Mouse (Mus musculus) hindbrain, embryonic 11.5 days (tissue): ENCODE measurements around the gene Dhx8. TPM values are rescaled to one million over a fixed set of nuclear protein-coding genes. Genes with fewer than 3 reads are reported as not detected.
A peak's percentile ranks its signal among the peaks of the same experiment; 100 is the strongest.

Source experiments
- ATAC-seq: fragments of 200-750 bp; cut with Nextera tagmentation; 2 replicates; pipeline ENCODE4 v1.8.0; 2017; ENCODE audit warnings: mild to moderate bottlenecking, moderate TSS enrichment, moderate library complexity; ENCODE audit not compliant: low FRiP score
- DNase-seq: peaks from one replicate; pipeline ENCODE4 v3.0.0-alpha.2; 2015; ENCODE audit warnings: low spot score
- H3K27ac ChIP-seq: fragments of 300-500 bp; sonication (generic); 2 replicates; pipeline ENCODE4 v1.5.1; 2014; ENCODE audit warnings: mild to moderate bottlenecking, low read depth, low read length
- H3K27me3 ChIP-seq: fragments of 300-500 bp; sonication (generic); 2 replicates; pipeline ENCODE4 v1.6.1; 2014; ENCODE audit warnings: mild to moderate bottlenecking, low read length, moderate library complexity, mixed read lengths; ENCODE audit not compliant: control insufficient read depth, insufficient read depth
- H3K36me3 ChIP-seq: fragments of 300-500 bp; sonication (generic); 2 replicates; pipeline ENCODE4 v1.6.1; 2014; ENCODE audit warnings: mild to moderate bottlenecking, low read length, moderate library complexity, mixed read lengths; ENCODE audit not compliant: control insufficient read depth, insufficient read depth
- H3K4me1 ChIP-seq: fragments of 300-500 bp; sonication (generic); replicated peaks from 2 replicates; pipeline ENCODE4 v1.6.1; 2014; ENCODE audit warnings: low read length, mixed read lengths; ENCODE audit not compliant: control insufficient read depth, insufficient read depth
- H3K4me2 ChIP-seq: fragments of 300-500 bp; sonication (generic); replicated peaks from 2 replicates; pipeline ENCODE4 v1.6.1; 2014; ENCODE audit warnings: mild to moderate bottlenecking, low read depth, low read length
- H3K4me3 ChIP-seq: fragments of 300-500 bp; sonication (generic); 2 replicates; pipeline ENCODE4 v1.5.1; 2014; ENCODE audit warnings: low read depth, low read length
- H3K9ac ChIP-seq: fragments of 300-500 bp; sonication (generic); 2 replicates; pipeline ENCODE4 v1.6.1; 2014; ENCODE audit warnings: low read depth, low read length
- H3K9me3 ChIP-seq: fragments of 300-500 bp; sonication (generic); 2 replicates; pipeline ENCODE4 v1.6.1; 2016; ENCODE audit warnings: low read length; ENCODE audit not compliant: control insufficient read depth
- WGBS: fragments of 180-500 bp; shearing (Covaris S2); extraction: QIAGEN DNeasy Blood & Tissue Kit; methylation state at CpG from one replicate; pipeline ENCODE4 v1.1.7; 2014; 5-methylcytosine and 5-hydroxymethylcytosine counted together
- polyA plus RNA-seq: library from polyadenylated mRNA; unstranded; fragments of >200 nt; fragmentation: Nextera tagmentation; extraction: Ambion mirVana; gene quantifications from 2 replicates; pipeline ENCODE4 v1.2.1, GENCODE M21; 2014

The Dhx8 gene
- polyA plus RNA-seq, 1 experiment from 2014 or later = 37.0 TPM

DNA sequence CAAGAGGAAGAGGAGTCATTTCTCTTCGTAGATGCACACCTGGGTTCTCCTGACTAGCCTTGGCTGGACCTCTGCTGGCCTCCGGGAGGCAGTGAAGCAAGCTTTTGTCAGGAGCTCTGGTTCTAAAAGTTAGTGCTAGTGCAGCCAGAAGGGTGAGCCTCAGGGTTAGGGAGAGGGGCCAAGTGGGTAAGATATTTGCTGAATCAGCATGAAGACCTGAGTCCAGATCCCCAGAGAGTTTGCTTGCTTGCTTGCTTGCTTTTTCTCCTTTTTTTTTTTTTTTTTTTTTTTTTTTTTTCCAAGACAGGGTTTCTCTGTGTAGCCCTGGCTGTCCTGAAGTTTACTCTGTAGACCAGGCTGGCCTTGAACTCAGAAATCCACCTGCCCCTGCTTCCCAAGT, 64.6 kb downstream of the Dhx8 start:
- H3K9me3 ChIP-seq = no peaks in the 10 kb centered on the region
- H3K36me3 ChIP-seq = no peaks in the 10 kb centered on the region
- DNase-seq = no peak
- H3K27me3 ChIP-seq = no peaks in the 10 kb centered on the region
- no peak for ATAC-seq
- no peak overlapping the region for H3K9ac ChIP-seq
- H3K4me3 ChIP-seq = no peak overlapping the region
- no peak overlapping the region for H3K4me2 ChIP-seq
- no peaks in the 10 kb centered on the region for H3K4me1 ChIP-seq
- H3K27ac ChIP-seq = no peak overlapping the region
- 73% methylated on average over 2 of the region's 2 CpGs for WGBS

GRCm38 (mm10) chr11:101798083-101798482, 65.4 kb downstream of the Dhx8 start:
- no peak for DNase-seq
- H3K4me3 ChIP-seq = no peak overlapping the region
- no peak for ATAC-seq
- H3K9ac ChIP-seq = no peak overlapping the region
- H3K4me1 ChIP-seq = no peaks in the 10 kb centered on the region
- H3K27me3 ChIP-seq = no peaks in the 10 kb centered on the region
- WGBS = 43% methylated on average over 8 of the region's 8 CpGs
- no peaks in the 10 kb centered on the region for H3K36me3 ChIP-seq
- H3K9me3 ChIP-seq = no peaks in the 10 kb centered on the region
- H3K27ac ChIP-seq = no peak overlapping the region
- H3K4me2 ChIP-seq = no peak overlapping the region

- H3K4me2 ChIP-seq = no peak overlapping the region
- no peaks in the 10 kb centered on the region for H3K27me3 ChIP-seq
- no peak for ATAC-seq
- no peak overlapping the region for H3K27ac ChIP-seq
- WGBS = 12% methylated on average over 5 of the region's 5 CpGs
- no peak overlapping the region for H3K4me3 ChIP-seq
- no peak for DNase-seq
- no peaks in the 10 kb centered on the region for H3K36me3 ChIP-seq
- no peaks in the 10 kb centered on the region for H3K9me3 ChIP-seq
- no peak overlapping the region for H3K9ac ChIP-seq
- H3K4me1 ChIP-seq = no peaks in the 10 kb centered on the region
Observed at GRCm38 (mm10) chr11:101801386-101801785, 68.7 kb downstream of the Dhx8 start.

GRCm38 (mm10) chr11:101805113-101805704, 72.5 kb downstream of the Dhx8 start:
- H3K36me3 ChIP-seq = no peaks in the 10 kb centered on the region
- no peaks in the 10 kb centered on the region for H3K27me3 ChIP-seq
- no peak overlapping the region for H3K4me3 ChIP-seq
- H3K4me1 ChIP-seq = no peaks in the 10 kb centered on the region
- ATAC-seq = no peak
- no peak overlapping the region for H3K4me2 ChIP-seq
- no peaks in the 10 kb centered on the region for H3K9me3 ChIP-seq
- no peak overlapping the region for H3K27ac ChIP-seq
- WGBS = 88% methylated on average over 8 of the region's 8 CpGs
- no peak for DNase-seq
- no peak overlapping the region for H3K9ac ChIP-seq

DNA sequence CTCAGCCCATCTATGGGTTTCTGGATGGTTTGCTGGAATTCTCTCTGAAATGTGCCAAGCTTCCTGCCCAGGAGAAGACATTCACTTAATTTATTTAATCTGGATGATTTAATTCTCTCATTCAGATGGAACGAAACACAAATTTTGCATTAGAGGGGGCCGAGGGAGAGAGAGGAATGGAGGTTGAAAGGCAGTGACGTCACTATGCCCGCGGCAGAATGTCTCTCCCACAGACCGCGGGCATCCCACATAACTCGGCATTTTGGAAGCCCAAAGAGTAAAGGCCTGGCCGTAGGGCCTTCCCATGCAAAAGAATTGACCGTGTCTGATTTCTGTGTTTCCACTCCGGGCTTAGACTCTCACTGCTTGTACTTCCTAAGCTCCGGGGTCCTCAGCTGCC, 74.0 kb downstream of the Dhx8 start:
- Histone ChIP-seq H3K4me1 (no peaks in the 10 kb centered on the region), H3K9me3 (no peaks in the 10 kb centered on the region), H3K36me3 (no peaks in the 10 kb centered on the region), H3K27me3 (no peaks in the 10 kb centered on the region), H3K27ac (no peak overlapping the region), H3K4me3 (no peak overlapping the region), H3K9ac (no peak overlapping the region), H3K4me2 (no peak overlapping the region)
- ATAC-seq (no peak), DNase-seq (no peak)
- whole genome bisulfite sequencing = 64% methylated on average over 12 of the region's 12 CpGs

GRCm38 (mm10) chr11:101807266-101807665, 74.5 kb downstream of the Dhx8 start:
- Histone ChIP-seq H3K27me3 (no peaks in the 10 kb centered on the region), H3K9ac (no peak overlapping the region), H3K27ac (no peak overlapping the region), H3K36me3 (no peaks in the 10 kb centered on the region), H3K4me2 (no peak overlapping the region), H3K4me3 (no peak overlapping the region), H3K9me3 (no peaks in the 10 kb centered on the region), H3K4me1 (no peaks in the 10 kb centered on the region)
- WGBS = 90% methylated on average over 10 of the region's 10 CpGs
- DNase-seq (no peak), ATAC-seq (no peak)

DNA sequence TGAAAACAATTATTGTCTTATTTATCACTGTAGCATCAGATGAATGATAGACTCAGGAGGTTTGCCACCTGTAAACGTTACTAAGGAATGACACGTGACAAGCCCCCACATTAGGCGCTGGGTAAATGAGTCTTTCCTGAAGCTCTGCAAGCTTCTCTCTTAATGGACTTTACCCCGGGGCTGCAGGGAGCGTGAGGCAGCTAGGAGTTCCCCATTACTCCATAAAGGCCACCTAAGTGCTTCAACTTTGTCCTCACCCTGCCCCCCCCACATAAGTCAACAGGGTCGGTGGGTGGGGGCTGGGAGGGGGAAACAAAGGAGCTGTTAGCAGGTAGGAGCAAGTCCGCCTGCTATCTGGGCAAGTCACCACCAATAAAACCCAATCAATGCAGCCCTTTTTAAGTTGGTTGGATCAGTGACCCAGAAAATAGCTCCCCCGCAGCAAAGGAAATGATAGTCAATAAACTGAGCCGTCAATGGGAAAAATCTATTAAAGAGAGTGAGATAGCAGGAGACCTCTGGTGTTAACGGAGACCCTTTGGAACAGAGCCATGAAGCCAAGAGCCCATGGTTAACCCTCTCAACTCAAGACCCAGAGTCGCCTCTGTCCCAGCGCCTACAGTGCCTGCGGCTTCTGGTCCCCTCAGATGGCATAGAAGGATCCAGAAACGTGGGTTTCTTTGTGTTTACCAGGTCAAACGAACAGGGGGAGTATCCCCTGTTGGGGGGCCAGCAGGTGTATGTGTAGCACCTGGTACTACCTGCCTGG, 76.5 kb downstream of the Dhx8 start:
- Histone ChIP-seq H3K27me3 (peaks cover 2% of the 10 kb centered on the region; the same call in 1 of the 2 replicates), H3K36me3 (no peaks in the 10 kb centered on the region), H3K4me1 (no peaks in the 10 kb centered on the region; the same call in 1 of the 2 replicates), H3K4me3 (no peak overlapping the region), H3K4me2 (no peak overlapping the region), H3K9me3 (no peaks in the 10 kb centered on the region), H3K27ac (no peak overlapping the region), H3K9ac (no peak overlapping the region)
- ATAC-seq = no peak
- 50% methylated on average over 15 of the region's 15 CpGs for WGBS
- DNase-seq = no peak

DNA sequence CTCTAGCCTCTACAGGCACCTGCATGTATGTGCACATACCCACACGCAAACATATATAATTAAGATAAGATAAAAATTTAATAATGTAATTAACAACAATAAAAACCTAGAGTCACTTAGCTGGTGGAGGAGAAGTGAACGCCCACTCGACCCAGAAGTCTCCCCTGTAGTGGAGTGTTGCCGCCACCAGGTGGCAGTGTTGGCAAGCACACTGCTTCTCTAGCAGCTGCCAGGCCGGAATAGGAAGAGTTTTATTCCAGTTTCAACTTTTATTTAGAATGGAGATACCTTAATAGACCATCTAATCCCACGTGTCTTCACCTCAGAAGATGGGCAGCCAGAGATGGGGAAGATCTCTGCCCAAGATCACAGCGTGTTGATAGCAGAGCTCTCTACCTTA, 80.5 kb downstream of the Dhx8 start:
- Histone ChIP-seq H3K9me3 (no peaks in the 10 kb centered on the region), H3K4me1 (peaks cover 5% of the 10 kb centered on the region), H3K4me3 (no peak overlapping the region), H3K4me2 (no peak overlapping the region), H3K27me3 (peaks cover 2% of the 10 kb centered on the region; the same call in 1 of the 2 replicates), H3K9ac (no peak overlapping the region), H3K27ac (no peak overlapping the region), H3K36me3 (no peaks in the 10 kb centered on the region)
- ATAC-seq = no peak
- DNase-seq = peak; percentile 87
- WGBS = 3% methylated on average over 7 of the region's 7 CpGs
